Mouse (Mus musculus) heart, adult 11 months (tissue): ENCODE measurements around the gene Il27.

Source experiments
- DNase-seq: peaks from one replicate; pipeline ENCODE4 v3.0.0; 2022

Gene Il27

DNA sequence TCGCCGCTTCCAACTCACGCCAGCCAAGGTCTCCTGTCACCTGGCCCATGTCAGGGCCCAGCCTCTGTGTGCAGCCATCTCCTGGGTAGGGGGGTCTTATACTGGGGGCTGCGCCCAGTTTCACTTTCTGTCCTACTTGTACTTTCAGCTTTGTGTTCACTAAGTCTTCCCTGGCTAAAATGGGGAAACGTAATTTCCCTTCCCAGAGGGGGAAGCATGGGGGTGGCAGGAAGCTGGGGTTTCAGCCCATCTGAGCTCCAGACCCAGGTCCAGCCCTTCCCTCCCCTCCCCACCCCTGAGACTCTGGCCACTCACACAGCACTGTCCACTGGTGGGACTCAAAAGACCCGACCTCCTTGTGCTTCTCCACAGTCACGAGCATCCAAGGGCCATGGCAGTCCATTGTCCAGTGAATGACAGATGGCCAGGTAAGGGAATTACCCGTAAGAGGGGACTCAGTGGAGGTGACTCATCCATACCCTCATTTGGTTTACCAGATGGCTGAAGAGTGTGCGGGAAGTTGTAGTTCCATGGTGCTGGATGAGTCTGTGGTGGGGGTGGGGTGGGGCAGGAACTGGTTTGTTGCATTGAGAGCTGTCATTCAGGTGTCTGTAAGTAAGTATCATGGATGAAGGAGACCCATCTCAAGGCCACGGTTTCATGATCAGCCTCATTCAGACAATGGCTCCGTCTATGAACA is at the start of gene Il27:
Gene Il27, minus strand, starts transcription at position 80 of the 700 bp plus-strand sequence.
- DNase-seq = no peak

DNA sequence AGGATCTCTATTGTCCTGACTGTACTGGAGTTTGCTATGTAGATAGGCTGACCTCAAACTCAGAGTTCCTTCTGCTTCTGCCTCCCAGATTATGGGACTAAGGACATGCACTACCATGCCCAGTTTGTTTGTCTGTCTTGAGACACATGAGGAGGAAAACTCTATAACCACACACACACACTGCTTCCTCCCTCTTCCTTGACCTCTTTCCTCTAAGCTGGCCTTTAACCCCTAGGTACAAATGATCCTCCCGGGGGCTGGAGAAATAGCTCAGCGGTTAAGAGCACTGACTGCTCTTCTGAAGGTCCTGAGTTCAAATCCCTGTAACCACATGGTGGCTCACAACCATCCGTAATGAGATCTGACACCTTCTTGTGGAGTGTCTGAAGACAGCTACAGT is 49.6 kb upstream of the Il27 start:
- peak; percentile 82 for DNase-seq

DNA sequence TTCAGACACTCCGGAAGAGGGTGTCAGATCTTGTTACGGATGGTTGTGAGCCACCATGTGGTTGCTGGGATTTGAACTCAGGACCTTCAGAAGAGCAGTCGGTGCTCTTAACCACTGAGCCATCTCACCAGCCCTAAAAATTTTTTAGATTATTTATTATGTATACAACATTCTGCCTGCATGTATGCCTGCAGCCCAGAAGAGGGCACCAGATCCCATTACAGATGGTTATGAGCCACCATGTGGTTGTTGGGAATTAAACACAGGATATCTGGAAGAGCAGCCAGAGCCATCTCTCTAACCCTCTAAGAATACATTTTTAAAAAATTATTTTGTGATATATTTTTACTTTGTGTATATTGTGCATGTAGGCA is 48.5 kb upstream of the Il27 start:
- DNase-seq = peak; percentile 90

DNA sequence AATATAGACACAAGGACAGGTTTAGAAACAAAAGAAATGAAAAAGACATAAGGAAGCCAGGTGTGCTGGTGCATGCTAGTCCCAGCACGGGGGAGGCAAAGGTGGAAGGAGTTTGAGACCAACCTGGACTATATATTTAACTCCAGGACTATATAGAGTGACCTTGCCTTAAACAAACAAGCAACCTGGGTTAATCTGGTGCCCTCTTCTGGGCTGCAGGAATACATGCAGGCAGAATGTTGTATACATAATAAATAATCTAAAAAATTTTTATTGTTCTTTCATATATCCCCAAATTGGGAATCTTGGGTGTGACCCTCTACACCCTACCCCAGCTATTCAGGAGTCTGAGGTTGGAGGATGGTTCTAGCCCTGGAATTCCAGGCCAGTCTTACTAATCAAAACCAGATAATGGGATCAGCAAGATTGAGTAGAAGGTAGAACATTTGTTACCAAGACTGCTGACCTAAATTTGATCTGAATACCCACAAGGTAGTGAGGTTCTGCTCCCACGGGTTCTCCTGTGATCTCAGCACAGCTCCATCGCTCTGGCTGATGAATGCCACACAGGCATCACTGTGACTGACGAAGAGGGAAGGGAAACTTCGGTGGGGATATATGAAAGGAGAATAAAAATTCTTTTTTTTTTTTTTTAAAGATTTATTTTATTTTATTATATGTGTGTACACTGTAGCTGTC is 48.0 kb upstream of the Il27 start:
- DNase-seq = no peak

DNA sequence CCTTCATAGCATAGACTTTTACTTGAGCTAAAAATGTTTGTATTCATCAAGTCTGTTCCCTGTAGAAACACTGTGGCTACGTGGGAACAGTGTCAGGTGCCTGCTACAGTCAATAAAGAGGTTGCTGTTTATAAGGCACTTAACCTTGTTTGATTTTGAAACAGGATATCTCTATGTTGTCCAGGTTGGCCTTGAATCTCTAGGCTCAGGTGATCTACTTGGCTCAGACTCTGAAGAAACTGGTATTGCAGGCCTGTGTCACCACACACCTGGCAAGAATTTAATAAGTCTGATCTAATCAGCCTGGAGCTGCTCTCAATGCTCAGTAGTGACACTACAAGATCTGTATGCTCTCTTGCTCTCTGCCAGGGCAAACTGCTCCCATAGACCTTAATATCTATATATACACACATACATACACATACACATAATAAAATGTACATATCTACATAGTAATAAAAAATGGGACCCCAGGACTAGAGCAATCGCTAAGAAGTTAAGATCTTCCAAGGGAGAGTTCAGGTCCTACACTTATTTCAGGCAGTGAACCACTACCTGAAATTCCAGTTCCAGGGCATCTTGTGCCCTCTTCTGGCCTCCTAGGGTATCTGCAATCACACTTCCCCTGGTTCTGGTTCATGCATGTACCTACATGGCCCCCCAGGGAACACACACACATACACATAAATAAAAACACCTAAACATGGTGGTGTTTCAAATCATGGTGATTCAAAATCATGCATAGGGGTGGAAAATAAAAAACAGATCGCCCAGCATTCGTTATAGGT is 42.2 kb upstream of the Il27 start:
- peak; percentile 90 for DNase-seq

DNA sequence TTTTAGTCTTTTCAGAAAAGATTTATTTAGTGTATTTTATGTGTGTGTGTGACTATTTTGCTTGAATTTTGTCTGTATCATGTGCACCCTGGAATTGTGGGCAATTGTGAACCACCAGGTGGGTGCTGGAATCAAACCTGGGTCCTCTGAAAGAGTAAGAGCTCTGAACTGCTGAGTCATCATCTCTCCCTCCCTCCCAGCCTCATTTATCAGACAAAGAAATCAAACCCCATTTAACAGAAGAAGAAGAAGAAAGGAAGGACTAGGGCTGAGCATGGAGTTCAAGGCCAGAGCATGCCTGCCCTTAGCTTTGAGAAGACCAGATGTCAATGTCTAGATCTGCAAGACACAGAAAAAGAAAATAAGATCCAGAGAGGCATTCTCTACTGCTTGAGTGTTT is 40.6 kb upstream of the Il27 start:
- no peak for DNase-seq

DNA sequence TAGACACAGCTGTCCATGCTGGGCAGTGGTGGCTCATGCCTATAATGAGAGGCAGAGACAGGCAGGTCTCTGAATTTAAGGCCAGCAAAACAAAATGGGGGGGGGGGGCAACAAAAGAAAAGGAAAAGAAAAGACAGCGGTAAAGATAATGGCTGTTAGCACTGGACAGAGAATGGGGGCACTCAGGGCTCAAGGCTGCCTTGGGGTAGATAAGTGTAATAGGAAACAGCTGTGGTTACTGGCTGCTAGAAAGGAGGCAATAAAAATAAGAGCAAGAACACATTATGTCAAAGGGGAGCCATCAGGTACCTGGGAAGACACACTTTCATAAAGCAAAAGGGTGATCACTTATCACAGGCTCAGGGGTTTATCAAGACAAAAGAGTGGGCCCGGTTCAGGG is 37.7 kb upstream of the Il27 start:
- DNase-seq = no peak

DNA sequence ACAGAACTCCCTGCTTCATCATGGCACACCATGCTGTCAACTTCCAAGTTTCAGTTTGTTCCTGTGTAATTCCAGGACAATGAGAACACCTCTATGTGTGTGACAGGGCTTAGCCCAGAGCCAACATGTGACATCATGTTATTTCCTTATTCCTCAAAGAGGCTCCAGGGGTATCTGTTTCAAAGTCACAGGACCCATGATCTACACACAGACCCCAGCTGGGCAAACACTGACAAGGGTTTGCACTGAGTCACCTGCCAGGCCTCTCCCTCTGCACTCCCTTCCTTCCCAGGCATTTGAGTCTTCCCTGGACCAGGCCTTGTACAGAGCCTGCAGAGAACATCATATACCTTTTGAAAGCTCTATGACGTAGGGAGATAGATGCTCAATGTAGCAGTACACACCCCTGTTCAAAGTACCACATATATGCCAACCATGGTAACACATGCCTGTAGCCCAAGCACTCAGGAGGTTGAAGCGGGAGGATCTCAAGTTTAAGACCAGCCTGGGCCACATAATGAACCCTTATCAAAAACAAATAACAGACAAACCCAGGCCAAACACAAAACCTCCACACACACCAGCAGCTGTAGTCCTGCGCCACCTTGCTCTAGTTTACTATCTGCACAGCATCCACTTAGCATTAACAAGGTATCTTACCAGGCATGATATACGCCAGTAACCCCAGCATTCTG is 36.2 kb upstream of the Il27 start, which contains the start of gene Nupr1:
Gene Nupr1, minus strand, starts transcription at position 38 of the 695 bp plus-strand sequence.
- DNase-seq = no peak

DNA sequence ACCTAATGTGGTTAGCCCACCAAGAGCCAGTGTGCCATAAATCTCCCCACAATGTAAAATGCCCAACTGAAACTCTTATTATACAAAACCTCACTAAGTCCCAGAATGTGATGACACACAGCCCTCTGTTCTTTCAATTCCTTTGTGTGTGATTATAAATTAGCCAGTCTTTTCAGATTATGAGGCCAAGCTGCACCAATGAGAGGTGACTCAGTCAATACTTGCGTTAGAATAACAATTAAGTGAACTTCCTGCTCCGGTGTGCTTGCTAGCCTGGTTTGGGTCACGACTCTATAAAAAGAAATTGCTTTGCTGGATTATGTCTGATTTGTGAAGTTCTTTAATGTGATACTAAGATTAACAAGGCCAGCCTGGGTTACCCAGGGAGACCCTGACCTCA is 35.2 kb upstream of the Il27 start:
- no peak for DNase-seq

DNA sequence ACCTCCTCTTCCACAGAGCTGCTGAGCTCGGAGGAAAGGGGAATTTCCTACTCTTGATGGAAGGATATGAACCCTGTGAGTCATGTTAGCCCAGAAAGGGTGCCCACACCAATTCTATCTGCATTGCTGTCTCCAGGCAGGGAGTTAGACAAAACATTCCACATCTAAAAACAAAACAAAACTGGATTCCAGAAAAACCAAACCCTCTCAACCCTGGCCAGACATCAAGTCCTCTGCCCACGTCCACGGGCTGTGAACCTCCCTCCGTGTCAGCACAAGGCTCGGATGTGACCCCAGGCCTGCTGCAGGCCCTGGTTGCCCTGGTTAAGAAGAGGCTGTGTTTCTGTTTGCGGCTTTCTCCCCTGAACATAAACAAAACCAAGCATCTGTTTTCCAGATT is 33.4 kb upstream of the Il27 start:
- peak; percentile 92 for DNase-seq

DNA sequence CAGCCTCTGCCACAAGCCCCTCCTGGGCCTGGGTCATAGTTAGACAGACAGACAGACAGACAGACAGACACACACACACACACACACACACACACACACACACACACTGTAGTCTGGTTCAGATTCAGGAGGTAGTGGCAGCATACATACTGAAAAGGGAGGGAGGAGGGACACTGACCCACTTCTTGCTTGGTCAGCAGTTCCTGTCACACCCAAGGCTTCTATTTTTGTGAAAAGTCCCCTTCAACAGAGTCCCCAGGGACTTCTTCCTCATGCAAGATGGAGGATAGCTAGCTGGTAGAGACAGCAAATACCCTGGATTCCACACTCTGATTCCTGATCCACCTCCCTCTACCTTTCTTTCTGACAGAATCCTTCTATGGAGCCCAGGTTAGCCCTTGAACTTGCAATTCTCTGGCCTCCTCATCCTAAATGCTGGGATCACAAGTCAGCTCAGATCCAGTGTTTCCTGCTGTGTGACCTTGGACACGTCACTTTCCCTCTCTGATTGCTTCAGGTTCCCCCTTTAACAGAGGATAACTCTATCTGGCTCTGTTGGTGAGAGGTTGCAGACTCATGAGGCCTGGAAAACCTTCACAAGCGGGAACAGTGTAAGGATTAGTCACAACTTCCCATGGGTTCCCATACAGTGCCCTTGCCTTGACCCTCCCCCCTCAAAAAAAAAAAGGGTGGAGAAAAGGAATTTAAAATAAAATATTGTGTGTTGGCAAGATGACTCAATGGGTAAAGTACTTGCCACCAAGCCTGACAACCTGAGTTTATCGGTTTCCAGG is 31.3 kb upstream of the Il27 start:
- no peak for DNase-seq

DNA sequence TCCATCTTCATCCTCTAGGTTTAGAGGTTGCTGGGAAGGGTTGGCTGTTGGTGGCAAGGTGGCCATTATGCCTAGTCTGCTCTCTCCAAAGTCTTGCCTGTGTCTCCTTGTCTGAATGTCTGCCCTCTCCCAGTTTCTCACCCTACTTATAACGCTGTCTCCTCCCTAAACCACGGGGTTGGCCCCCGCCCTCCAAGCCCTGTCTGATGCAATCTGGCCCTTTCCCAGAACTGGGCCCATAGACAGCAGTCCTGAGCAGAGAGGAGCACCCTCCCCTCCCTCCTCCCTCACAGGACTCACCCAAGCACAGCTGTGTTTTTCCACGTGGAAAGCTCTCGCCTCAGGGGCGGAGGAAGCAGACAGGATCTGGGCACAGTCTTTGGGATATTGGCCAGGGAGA is 30.6 kb upstream of the Il27 start:
- peak; percentile 99 for DNase-seq

DNA sequence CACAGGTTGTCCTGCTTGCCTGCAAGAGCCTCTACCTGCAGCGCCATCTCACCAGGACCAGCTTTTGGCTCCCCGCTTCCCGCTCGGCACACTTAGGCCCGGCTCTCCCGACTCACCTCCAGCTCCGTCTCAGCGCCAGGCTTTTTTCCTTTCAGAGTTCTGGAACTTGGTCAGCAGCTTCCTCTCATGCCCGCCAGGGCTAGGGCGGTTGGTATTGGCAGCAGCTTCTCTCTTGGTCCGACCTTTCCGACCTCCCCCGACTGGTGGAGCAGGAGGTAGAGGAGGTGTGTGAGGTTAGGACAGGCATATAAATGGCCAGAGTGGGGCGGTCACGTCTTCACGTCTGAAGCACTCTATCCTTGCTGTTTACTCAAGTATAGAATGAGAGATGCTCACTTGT is 30.0 kb upstream of the Il27 start:
- DNase-seq = peak; percentile 93

DNA sequence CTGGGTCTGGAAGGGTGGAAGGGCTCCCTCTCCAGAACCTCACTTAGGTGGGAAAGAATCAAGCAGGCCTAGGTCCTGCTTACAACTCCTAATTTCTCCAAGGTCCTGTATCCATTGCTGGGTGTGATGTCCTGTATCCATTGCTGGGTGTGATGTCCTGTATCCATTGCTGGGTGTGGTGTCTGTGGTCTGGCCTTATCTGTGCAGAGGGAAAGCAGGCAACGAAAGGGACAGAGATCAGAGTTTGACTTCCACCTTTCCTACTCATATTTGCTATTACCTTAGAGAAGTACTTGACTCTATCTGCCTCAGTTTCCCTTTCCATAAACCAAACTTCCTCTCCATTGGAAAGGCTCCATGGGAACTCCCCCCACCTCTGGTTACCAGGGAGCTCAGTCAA is 28.6 kb upstream of the Il27 start:
- DNase-seq = no peak

DNA sequence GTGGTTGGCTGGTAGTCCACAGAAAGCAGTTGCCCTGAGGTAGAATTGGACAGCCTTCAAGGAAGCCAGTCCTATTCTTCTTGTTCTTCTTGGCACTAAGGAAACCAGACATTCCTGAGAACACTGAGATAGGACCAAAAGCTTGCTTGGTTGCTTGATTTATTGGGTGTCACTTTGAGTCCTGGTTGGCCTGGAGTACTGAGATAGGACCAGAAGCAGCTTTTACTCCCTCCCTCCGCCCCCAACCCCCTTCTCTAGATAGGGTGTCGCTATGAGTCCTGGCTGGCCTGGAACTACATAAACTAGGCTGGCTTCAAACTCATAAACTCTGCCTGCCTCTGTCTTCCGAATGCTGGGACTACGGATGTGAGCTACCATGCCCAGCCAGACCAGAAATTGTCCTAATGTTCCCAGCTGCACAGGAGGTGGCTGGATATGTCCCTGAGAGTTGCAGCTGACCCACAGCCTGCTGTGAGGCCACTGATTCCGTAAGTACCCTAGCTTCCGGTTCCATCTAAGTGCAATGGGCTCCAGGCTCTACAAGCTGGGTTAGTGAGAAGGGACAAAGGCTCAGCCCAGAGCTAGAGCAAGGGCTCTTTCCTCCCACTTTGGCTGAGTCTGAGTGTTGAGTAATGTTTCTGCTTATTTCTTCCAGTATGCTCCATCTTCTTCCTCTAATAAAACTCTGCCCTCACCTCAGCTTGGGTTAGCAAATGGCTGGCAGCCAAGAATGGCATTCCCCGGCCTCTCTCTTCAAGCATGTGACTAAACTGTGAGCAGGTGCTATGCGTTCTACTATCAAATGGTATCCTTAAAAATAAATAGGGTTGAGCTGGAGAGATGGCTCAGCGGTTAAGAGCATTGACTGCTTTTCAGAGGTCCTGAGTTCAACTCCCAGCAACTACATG is 27.0 kb upstream of the Il27 start:
- DNase-seq = no peak

DNA sequence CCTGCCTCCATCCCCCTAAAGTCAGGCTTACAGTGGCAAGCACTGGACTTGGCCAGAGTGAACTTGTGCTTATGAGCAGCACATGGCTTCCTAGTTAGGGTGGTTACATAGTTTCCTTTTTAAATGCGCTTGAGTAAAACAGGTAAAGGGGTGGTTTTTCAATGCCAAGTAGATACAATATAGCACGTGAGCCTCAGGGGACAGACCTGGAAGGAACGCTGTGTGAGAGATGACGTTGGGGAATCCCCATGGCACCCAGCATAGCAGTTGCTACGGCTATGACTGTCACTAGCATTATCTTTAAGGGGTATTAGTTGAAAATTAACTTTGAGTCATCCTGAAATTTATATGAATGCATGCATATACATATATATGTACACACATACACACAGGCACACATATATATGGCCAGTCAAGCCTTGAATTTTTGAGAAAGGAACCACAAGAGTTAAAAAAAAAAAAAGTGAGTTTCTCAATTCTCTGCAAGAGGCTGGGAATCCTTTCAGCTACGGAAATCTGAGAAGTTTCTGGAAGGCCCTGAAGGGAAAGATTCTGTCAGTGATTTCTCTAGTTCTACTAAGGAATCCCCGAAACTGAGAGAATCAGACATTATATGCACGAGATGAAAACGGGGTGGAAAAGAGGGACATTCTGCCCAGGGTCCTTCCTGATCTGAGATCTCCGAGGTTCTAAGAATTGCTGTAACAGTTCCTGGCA is 25.0 kb upstream of the Il27 start:
- DNase-seq = no peak

DNA sequence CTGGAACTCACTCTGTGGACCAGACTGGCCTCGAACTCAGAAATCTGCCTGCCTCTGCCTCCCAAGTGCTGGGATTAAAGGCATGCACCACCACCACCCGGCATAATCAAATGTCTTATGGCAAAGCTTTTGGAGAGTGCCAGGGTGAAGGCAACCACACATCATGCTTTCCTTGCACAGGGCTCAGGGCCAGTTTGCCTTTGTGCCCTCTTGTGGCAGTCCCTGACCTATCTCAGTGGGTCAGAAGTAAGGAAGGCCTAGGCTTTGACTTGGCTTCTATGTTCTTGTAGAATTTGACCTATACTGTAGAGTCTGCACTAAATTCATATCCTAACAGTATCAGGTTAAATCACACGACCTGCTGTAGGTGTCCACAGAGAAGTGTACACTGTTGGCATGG is 22.0 kb upstream of the Il27 start:
- no peak for DNase-seq

DNA sequence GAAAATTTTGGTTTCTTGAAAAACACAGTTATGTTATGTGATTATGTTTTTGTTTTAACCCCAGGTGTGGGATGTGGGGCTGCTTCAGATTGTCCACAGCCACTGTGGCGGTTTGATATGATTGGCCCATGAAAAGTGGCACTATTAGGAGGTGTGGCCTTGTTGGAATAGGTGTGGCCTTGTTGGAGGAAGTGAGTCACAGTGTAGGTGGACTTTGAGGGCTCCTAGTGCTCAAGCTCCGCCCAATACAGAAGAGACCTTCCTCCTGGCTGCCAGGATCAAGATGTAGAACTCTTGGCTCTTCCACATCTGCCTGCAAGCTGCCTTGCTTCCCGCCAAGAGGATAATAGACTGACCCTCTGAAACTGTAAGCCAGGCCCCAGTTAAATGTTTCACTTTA is 18.0 kb upstream of the Il27 start:
- no peak for DNase-seq

DNA sequence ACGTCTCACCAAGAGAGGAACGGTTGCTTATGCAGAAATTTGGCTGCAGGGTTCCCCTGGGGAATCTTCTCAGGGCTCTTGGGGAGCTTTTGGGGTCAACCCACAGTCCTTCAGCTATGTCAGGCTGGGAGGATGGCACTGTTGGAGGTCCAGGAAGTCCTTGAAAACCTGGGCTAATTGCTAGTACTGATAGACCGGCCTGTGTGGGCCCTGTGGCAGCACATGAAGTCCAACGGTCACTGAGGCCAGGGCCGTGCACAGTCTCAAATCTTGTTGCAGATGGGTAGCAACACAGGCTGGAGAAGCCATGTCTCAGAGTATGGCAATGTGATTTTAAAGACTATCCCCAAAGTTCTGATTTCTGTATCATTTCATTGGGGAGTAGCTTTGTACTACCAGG is 13.1 kb upstream of the Il27 start:
- peak; percentile 85 for DNase-seq

DNA sequence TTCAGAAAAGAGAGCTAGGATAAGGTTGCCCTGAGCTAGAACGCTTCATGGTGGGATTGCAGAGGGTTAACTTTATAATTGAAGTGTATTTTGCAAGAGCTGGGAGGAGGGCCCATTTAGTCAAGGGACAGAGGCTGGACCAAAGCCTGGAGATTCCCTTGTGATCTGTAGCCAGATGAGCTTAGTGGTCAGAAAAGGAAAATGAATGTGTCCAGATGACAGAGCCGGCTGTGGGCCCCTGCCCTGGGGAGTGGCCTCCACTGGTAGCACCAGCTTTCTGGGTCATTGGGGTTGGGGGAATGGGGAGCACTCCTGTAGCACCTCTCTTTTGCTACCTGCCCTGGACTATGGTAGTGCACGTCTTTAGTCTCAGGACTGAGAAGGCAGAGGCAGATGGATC is 12.3 kb upstream of the Il27 start:
- DNase-seq = peak; percentile 96

DNA sequence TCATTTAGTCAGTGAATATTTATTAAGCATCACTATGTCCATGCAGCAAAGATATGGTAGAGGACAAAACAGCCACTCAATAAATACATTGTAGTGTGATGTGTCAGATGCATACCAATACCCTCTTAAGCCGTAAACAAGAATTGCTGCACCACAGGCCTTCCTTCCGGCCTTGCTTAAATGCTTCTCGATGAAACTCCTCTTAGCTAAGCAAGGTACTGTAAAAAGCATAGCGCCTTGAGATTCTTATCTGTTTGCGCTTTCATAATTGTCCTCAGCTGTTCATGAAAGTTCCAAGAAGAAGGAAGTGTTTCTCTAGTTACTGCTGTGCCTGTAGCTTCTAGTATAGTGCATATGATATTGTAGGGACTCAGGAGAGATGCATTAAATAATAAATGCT is 11.9 kb upstream of the Il27 start:
- DNase-seq = no peak
